Mouse (Mus musculus) cortical plate, adult 2 months (tissue): ENCODE results near the gene Itgae. TPM values are rescaled to one million over a fixed set of nuclear protein-coding genes. Genes with fewer than 3 reads are reported as not detected.

Source experiments
- H3K27ac ChIP-seq: fragments of 200-500 bp; 2 replicates; pipeline ENCODE4 v1.5.1; 2012; ENCODE audit warnings: low read length, control low read depth, inconsistent platforms; ENCODE audit not compliant: insufficient read depth
- H3K4me1 ChIP-seq: fragments of 200-500 bp; 2 replicates; pipeline ENCODE4 v1.6.1; 2011; ENCODE audit warnings: low read length; ENCODE audit not compliant: control insufficient read depth, insufficient read depth
- H3K4me3 ChIP-seq: fragments of 200-500 bp; 2 replicates; pipeline ENCODE4 v1.5.1; 2011; ENCODE audit warnings: mild to moderate bottlenecking, low read length, control low read depth; ENCODE audit not compliant: insufficient read depth
- CTCF ChIP-seq: fragments of 200-500 bp; IDR thresholded peaks from 2 replicates; pipeline ENCODE4 v1.5.1; 2011; ENCODE audit warnings: mild to moderate bottlenecking, control low read depth, low read length; ENCODE audit not compliant: insufficient read depth; ENCODE audit errors: extremely low read depth
- POLR2A ChIP-seq: fragments of 200-500 bp; IDR thresholded peaks from 2 replicates; pipeline ENCODE4 v1.6.1; 2011; ENCODE audit warnings: mild to moderate bottlenecking, low read length, control low read depth; ENCODE audit not compliant: insufficient read depth; ENCODE audit errors: extremely low read depth
- polyA plus RNA-seq: library from polyadenylated mRNA; depleted of rRNA; stranded (reverse); fragments of >200 nt; gene quantifications from 2 replicates; pipeline ENCODE4 v1.2.3, GENCODE M21; 2012

Itgae gene
- polyA plus RNA-seq, 1 experiment: 0.21 TPM

DNA sequence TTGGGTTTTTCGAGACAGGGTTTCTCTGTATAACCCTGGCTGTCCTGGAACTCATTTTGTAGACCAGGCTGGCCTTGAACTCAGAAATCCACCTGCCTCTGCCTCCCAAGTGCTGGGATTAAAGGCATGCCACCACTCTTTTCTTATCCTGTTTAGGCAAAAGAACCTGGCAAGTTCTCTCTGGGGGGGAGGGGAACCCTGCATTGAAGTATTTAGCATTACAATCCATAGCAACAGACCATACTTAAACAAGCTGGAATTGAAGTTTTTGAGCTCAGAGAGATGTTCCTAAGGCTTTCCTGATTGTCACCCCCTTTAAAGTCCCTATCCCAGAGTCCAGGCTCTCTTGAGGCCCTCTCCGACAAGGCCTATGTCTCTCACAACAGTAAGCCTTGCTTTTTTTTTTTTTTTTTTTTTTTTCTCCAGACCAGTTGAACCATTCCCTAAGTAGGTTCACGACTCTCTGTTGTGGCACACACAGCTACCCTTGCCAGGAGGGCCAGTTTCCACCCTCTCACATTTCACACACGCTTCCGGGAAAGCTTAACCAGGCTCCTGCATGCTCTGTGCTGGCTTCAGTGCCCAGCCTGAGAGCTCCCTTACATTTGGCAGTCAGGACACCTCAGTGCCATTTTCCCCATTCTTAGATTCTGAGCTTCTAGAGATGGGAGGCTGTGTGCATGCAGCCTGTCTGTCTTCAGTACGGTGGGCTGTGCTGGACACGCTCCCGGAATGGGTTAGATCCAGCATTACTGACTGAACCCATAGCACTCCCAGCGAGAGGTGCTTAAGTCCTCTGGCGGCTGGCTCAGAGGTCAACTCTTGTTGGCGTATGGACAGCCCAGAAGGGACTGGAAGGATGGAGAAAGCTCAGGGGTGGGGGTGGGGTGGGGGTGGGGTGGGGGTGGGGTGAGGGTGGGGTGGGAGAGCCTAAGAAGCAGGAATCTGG is 55.9 kb downstream of the Itgae start:
- Histone ChIP-seq H3K4me3 (no peak overlapping the region), H3K4me1 (no peaks in the 10 kb centered on the region), H3K27ac (no peak overlapping the region)
- TF ChIP-seq POLR2A: no peak
- no peak for TF ChIP-seq CTCF

GRCm38 (mm10) chr11:73146975-73147365 is 56.6 kb downstream of the Itgae start:
- H3K4me3 ChIP-seq: no peak overlapping the region
- H3K27ac ChIP-seq: no peak overlapping the region
- H3K4me1 ChIP-seq: no peaks in the 10 kb centered on the region
- TF ChIP-seq POLR2A (no peak), CTCF (no peak)

DNA sequence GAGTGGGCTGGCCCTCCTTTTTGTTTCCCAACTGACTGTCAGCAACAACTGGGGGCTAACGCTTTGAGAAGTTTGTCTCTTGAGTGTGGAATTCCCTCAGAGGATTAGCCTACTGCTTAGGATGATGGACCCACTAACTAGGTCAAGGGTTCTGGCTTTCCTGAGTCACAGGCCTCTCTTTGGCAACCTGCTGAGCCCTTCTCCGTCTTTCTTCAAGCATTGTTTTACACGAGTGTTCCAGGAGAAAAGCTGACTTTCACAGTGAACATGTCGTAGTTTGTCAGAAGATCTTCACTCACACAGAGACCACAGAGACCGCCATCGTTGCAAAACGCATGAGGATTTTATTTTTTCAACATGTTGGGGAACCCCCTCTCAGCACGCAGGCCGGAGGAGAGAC is 57.8 kb downstream of the Itgae start:
- Histone ChIP-seq H3K4me3 (no peak overlapping the region), H3K4me1 (no peaks in the 10 kb centered on the region), H3K27ac (no peak overlapping the region)
- TF ChIP-seq POLR2A: no peak
- no peak for TF ChIP-seq CTCF

GRCm38 (mm10) chr11:73155071-73155470 is 64.7 kb downstream of the Itgae start:
- H3K4me1 ChIP-seq: no peaks in the 10 kb centered on the region
- H3K4me3 ChIP-seq: no peak overlapping the region
- TF ChIP-seq POLR2A (no peak), CTCF (no peak)
- no peak overlapping the region for H3K27ac ChIP-seq

DNA sequence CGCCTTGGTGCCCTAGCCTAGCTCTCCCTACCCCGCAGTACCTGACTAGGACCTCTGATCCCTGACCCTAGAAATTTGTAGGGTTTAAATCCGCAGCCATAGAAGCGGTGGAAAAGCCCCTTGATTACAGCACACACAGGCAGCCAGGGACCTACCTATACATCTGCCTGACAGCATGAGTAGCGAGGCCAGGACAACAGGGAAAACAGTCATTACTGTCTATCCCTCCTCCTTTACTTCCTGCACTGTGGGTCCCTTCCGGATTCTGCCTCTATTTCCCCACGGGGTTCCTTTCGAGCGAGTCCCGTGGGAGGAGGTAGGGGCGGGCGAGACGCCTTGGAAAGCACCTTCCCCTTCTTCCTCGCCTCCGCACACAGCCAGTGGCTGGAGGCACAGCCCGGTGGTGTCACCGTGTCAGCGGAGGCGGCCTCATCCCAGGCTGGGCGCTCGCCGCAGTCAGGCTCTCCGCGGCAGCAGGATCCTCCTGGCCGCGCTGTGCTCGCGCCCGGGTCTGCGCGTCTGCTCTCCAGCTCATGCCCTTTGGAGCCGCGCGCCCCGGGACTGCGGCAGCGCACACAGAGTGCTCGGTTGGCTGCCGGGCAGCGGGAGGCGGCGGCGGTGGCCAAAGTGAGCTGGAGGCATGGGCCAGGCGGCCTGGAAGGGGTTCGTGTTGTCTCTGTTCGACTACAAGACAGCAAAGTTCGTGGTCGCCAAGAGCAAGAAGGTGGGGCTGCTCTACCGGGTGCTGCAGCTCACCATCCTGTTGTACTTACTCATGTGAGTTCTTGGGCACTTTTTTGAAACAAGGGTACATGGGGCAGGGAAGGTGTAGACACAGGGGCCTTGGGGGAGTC is 69.8 kb downstream of the Itgae start, which contains the start of gene P2rx5:
P2rx5 (plus strand) TSS at position 465 of the 854 bp plus-strand sequence.
- Histone ChIP-seq H3K27ac (no peak within 1 kb of the TSS), H3K4me3 (peak within 1 kb of the TSS; percentile 34; the same call in 1 of the 2 replicates), H3K4me1 (no peaks in the 10 kb centered on the region)
- TF ChIP-seq POLR2A: no peak
- TF ChIP-seq CTCF: no peak

DNA sequence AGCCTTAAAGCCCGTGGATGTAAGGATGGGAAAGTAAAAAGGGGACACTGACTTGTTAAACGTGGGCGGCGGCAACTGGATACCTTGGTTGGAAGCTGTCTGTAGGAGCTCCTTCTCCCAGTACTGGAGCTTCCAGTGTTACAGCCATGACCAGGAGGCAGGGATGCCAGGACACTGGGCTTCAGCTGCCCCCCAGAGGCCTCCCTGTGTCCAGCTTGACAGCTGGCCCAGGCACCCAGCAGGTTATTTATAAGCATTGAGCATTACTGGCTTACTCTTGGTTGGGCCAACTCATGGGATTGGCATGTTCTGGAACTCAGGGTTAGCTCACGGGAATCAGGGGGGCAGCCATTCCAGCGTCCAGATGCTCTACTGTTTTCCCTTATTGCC is 70.4 kb downstream of the Itgae start:
- TF ChIP-seq CTCF: no peak
- no peak for TF ChIP-seq POLR2A
- H3K4me3 ChIP-seq: peak overlapping the region; percentile 34; the same call in 1 of the 2 replicates
- no peaks in the 10 kb centered on the region for H3K4me1 ChIP-seq
- no peak overlapping the region for H3K27ac ChIP-seq

DNA sequence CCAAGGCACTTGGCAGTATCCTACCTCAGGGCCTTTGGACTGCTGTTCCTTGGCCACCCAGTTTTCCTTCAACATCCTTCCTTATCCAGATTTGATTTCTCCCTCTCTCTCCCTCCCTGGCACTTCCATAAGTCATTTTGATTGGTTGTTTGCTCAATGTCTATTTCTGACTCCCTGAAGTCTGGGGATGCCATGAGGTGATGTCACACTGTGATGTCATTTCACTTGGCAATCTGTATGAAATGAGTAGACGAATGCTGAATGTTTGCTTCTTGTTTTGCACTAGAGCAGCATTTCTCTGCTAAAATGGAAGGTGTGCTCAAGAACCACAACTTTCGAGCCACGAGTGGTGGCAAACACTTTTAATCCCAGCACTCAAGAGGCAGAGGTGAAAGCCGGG is 71.2 kb downstream of the Itgae start:
- Histone ChIP-seq H3K27ac (no peak overlapping the region), H3K4me3 (no peak overlapping the region), H3K4me1 (no peaks in the 10 kb centered on the region)
- TF ChIP-seq POLR2A (no peak), CTCF (no peak)

GRCm38 (mm10) chr11:73162284-73162683 is 71.9 kb downstream of the Itgae start:
- Histone ChIP-seq H3K4me3 (no peak overlapping the region), H3K4me1 (no peaks in the 10 kb centered on the region), H3K27ac (no peak overlapping the region)
- no peak for TF ChIP-seq CTCF
- no peak for TF ChIP-seq POLR2A

GRCm38 (mm10) chr11:73168071-73168470 is 77.7 kb downstream of the Itgae start:
- H3K27ac ChIP-seq: no peak overlapping the region
- H3K4me3 ChIP-seq: no peak overlapping the region
- peaks cover 1% of the 10 kb centered on the region; the same call in 1 of the 2 replicates for H3K4me1 ChIP-seq
- TF ChIP-seq CTCF (no peak), POLR2A (no peak)

DNA sequence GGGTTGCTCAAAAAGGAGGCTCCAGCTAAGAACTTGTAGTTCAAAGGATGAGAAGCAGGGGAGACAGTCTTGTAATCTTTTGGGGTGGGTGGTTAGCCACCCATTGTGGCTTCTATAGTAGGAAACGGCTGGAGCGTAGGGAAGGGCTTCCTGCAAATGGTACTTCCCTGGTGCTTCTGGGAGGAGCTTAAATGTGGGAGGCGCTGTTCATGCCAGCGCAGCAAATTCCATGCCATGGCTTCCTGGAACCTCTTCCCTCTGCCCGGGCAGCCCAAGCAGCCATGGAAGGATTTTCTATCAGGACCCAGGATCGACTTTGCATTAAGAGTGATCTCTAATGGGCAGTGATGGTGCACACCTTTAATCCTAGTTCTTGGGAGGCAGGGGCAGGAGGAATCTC is 78.2 kb downstream of the Itgae start:
- Histone ChIP-seq H3K4me3 (no peak overlapping the region), H3K27ac (no peak overlapping the region), H3K4me1 (peaks cover 1% of the 10 kb centered on the region; the same call in 1 of the 2 replicates)
- TF ChIP-seq POLR2A: no peak
- no peak for TF ChIP-seq CTCF

- Histone ChIP-seq H3K27ac (no peak overlapping the region), H3K4me1 (peaks cover 1% of the 10 kb centered on the region; the same call in 1 of the 2 replicates), H3K4me3 (no peak overlapping the region)
- TF ChIP-seq POLR2A (no peak), CTCF (peak; percentile 68)
Observed at GRCm38 (mm10) chr11:73169231-73169630, 78.8 kb downstream of the Itgae start.
